Mouse (Mus musculus) lung, postnatal 0 days (tissue): ENCODE data around the gene Safb2. TPM values are rescaled to one million over a fixed set of nuclear protein-coding genes. Genes with fewer than 3 reads are reported as not detected.

Experiments
- ATAC-seq: fragments of 200-750 bp; cut with Nextera tagmentation; 2 replicates; pipeline ENCODE4 v1.8.0; 2017; ENCODE audit warnings: moderate library complexity
- DNase-seq: peaks from one replicate; pipeline ENCODE4 v3.0.0-alpha.2; 2016; ENCODE audit warnings: low spot score
- H3K27ac ChIP-seq: fragments of 300-500 bp; sonication (generic); 2 replicates; pipeline ENCODE4 v1.5.1; 2014; ENCODE audit warnings: antibody characterized with exemption, mild to moderate bottlenecking, low read length, mixed read lengths
- H3K27me3 ChIP-seq: fragments of 300-500 bp; sonication (generic); replicated peaks from 2 replicates; pipeline ENCODE4 v1.6.1; 2014; ENCODE audit warnings: low read length, mixed read lengths; ENCODE audit not compliant: insufficient read depth
- H3K36me3 ChIP-seq: fragments of 300-500 bp; sonication (generic); 2 replicates; pipeline ENCODE4 v1.6.1; 2014; ENCODE audit warnings: low read length, mixed read lengths; ENCODE audit not compliant: insufficient read depth
- H3K4me1 ChIP-seq: fragments of 300-500 bp; sonication (generic); 2 replicates; pipeline ENCODE4 v1.6.1; 2014; ENCODE audit warnings: antibody characterized with exemption, low read depth, low read length, mixed read lengths; ENCODE audit not compliant: insufficient read depth
- H3K4me2 ChIP-seq: fragments of 300-500 bp; sonication (generic); replicated peaks from 2 replicates; pipeline ENCODE4 v1.6.1; 2014; ENCODE audit warnings: low read depth, mild to moderate bottlenecking, low read length, moderate library complexity, mixed read lengths
- H3K4me3 ChIP-seq: fragments of 300-500 bp; sonication (generic); 2 replicates; pipeline ENCODE4 v1.5.1; 2014; ENCODE audit warnings: low read depth, low read length
- H3K9ac ChIP-seq: fragments of 300-500 bp; sonication (generic); replicated peaks from 2 replicates; pipeline ENCODE4 v1.6.1; 2014; ENCODE audit warnings: low read depth, mild to moderate bottlenecking
- H3K9me3 ChIP-seq: fragments of 300-500 bp; sonication (generic); 2 replicates; pipeline ENCODE4 v1.6.1; 2016; ENCODE audit warnings: low read length, mixed read lengths
- CTCF ChIP-seq: IDR thresholded peaks from 2 replicates; pipeline ENCODE4 v1.5.1; 2016; ENCODE audit warnings: antibody characterized with exemption, mild to moderate bottlenecking
- EP300 ChIP-seq: IDR thresholded peaks from 2 replicates; pipeline ENCODE4 v1.6.1; 2016; ENCODE audit warnings: antibody characterized with exemption, mild to moderate bottlenecking, control low read depth
- WGBS: fragments of 180-500 bp; shearing (Covaris S2); extraction: QIAGEN DNeasy Blood & Tissue Kit; methylation state at CpG from one replicate; pipeline ENCODE4 v1.1.7; 2014; 5-methylcytosine and 5-hydroxymethylcytosine counted together
- polyA plus RNA-seq: library from polyadenylated mRNA; unstranded; fragments of >200 nt; fragmentation: Nextera tagmentation; extraction: Ambion mirVana; gene quantifications from 2 replicates; pipeline ENCODE4 v1.2.1, GENCODE M21; 2015

Safb2 gene
- polyA plus RNA-seq, 1 experiment from 2014 or later = 36.8 TPM

- 88% methylated on average over 3 of the region's 3 CpGs for WGBS
- Histone ChIP-seq H3K27ac (no peak overlapping the region), H3K36me3 (peaks cover 50% of the 10 kb centered on the region), H3K4me3 (no peak overlapping the region), H3K27me3 (no peaks in the 10 kb centered on the region), H3K9me3 (no peaks in the 10 kb centered on the region), H3K9ac (no peak overlapping the region), H3K4me2 (no peak overlapping the region), H3K4me1 (peaks cover 4% of the 10 kb centered on the region)
- TF ChIP-seq CTCF (no peak), EP300 (no peak)
- DNase-seq = no peak
- no peak for ATAC-seq
Observed at GRCm38 (mm10) chr17:56604422-56604821, 20.0 kb upstream of the Safb2 start.

- H3K36me3 ChIP-seq = peaks cover 50% of the 10 kb centered on the region
- TF ChIP-seq CTCF = no peak
- TF ChIP-seq EP300 = no peak
- no peak overlapping the region for H3K4me2 ChIP-seq
- H3K9me3 ChIP-seq = no peaks in the 10 kb centered on the region
- H3K9ac ChIP-seq = no peak overlapping the region
- no peaks in the 10 kb centered on the region for H3K27me3 ChIP-seq
- no peak overlapping the region for H3K27ac ChIP-seq
- no peak for ATAC-seq
- no peak for DNase-seq
- WGBS = 82% methylated on average over 9 of the region's 9 CpGs
- H3K4me1 ChIP-seq = peaks cover 4% of the 10 kb centered on the region
- no peak overlapping the region for H3K4me3 ChIP-seq
Observed at GRCm38 (mm10) chr17:56604070-56604380, 19.6 kb upstream of the Safb2 start.

DNA sequence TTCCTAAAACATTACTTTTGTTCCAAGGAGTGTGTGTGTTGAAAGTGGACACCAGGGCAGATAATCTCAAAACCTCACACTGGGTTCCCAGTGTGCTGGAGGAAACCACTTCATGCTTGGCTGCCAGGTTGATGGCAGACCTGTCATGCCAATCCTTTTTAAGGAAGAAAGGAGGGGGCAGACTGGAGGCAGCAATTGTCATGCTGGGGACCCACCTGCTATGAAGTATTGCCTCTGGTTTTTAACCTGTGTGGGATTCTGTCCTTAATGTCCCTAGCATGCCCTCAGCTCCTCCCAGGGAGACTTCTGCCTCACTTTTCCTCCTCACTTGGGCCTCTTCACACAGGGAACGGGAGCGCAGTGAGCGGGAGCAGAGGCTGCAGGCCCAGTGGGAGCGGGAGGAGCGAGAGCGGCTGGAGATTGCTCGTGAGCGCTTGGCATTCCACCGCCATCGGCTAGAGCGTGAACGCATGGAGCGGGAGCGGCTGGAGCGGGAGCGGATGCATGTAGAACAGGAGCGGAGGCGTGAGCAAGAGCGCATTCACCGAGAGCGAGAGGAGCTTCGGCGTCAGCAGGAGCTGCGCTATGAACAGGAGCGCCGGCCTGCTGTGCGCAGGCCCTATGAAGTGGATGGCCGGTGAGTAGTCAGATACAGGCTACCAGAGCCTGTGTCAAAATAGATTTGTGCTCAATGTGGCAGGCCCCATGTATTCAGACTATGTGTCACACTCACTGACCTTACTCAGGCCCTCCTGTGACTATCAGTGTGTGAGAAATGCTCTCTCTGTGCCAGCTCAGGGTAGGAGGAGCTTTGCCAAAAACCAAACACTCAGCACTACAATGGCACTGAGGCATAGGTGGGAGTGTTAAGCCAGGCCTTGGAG is 19.0 kb upstream of the Safb2 start:
- Histone ChIP-seq H3K4me1 (no peaks in the 10 kb centered on the region; the same call in 1 of the 2 replicates), H3K9ac (no peak overlapping the region), H3K4me2 (no peak overlapping the region), H3K4me3 (no peak overlapping the region), H3K27ac (no peak overlapping the region), H3K9me3 (no peaks in the 10 kb centered on the region), H3K27me3 (no peaks in the 10 kb centered on the region), H3K36me3 (peaks cover 50% of the 10 kb centered on the region)
- no peak for DNase-seq
- 92% methylated on average over 28 of the region's 28 CpGs for WGBS
- TF ChIP-seq CTCF (no peak), EP300 (no peak)
- ATAC-seq = no peak

- H3K4me2 ChIP-seq = no peak overlapping the region
- peaks cover 65% of the 10 kb centered on the region for H3K36me3 ChIP-seq
- H3K4me1 ChIP-seq = no peaks in the 10 kb centered on the region
- TF ChIP-seq EP300 (no peak), CTCF (0 out of 2 replicates have a peak, but pooled peaks have one; percentile 8)
- 77% methylated on average over 8 of the region's 8 CpGs for WGBS
- no peak overlapping the region for H3K27ac ChIP-seq
- H3K9ac ChIP-seq = no peak overlapping the region
- no peaks in the 10 kb centered on the region for H3K9me3 ChIP-seq
- H3K27me3 ChIP-seq = no peaks in the 10 kb centered on the region
- DNase-seq (peak; percentile 32), ATAC-seq (peak; percentile 61)
- no peak overlapping the region for H3K4me3 ChIP-seq
Observed at GRCm38 (mm10) chr17:56593527-56594271, 9.3 kb upstream of the Safb2 start.

GRCm38 (mm10) chr17:56592553-56592952 is 8.2 kb upstream of the Safb2 start:
- ATAC-seq = no peak
- DNase-seq = no peak
- H3K4me3 ChIP-seq = no peak overlapping the region
- H3K27me3 ChIP-seq = no peaks in the 10 kb centered on the region
- no peaks in the 10 kb centered on the region for H3K4me1 ChIP-seq
- TF ChIP-seq CTCF (no peak), EP300 (no peak)
- H3K9me3 ChIP-seq = no peaks in the 10 kb centered on the region
- H3K9ac ChIP-seq = no peak overlapping the region
- no peak overlapping the region for H3K27ac ChIP-seq
- H3K4me2 ChIP-seq = no peak overlapping the region
- H3K36me3 ChIP-seq = peaks cover 58% of the 10 kb centered on the region

GRCm38 (mm10) chr17:56588921-56589320 is 4.5 kb upstream of the Safb2 start:
- no peak overlapping the region for H3K9ac ChIP-seq
- no peak for ATAC-seq
- no peak overlapping the region for H3K4me2 ChIP-seq
- no peak for TF ChIP-seq CTCF
- no peak for TF ChIP-seq EP300
- peaks cover 25% of the 10 kb centered on the region for H3K36me3 ChIP-seq
- H3K27ac ChIP-seq = no peak overlapping the region
- H3K4me1 ChIP-seq = peaks cover 11% of the 10 kb centered on the region; the same call in 1 of the 2 replicates
- DNase-seq = no peak
- 92% methylated on average over 4 of the region's 4 CpGs for WGBS
- H3K9me3 ChIP-seq = no peaks in the 10 kb centered on the region
- no peaks in the 10 kb centered on the region for H3K27me3 ChIP-seq
- no peak overlapping the region for H3K4me3 ChIP-seq
